9 mouse cellular contexts compared by ENCODE assay signal in genomic region chr5:64363859-64364406, GRCm38 (mm10).
A peak's percentile ranks its signal among the peaks of the same experiment; 100 is the strongest.
DNase-seq lines count a peak whose midpoint lies in the region; ATAC-seq and TF ChIP-seq lines count a peak whose summit lies in the region.
"Had no signal": no experiment of that assay in that cellular context is flagged by ENCODE, and none has a peak within 500 bp of the region (broad histone marks: within the 10 kb centered on the region; RNA-seq: fewer than 3 reads in every experiment).

No protein-coding gene starts in this region.

- DNase-seq in left cerebral cortex, adult 2 months (ENCODE audit: extremely low spot score in 1 of 2, low spot score in 2 of 2), result no peak
- no peak for DNase-seq in left cerebral cortex, adult 9 months (ENCODE audit: low spot score in 2 of 2)
- DNase-seq in forebrain, embryonic 10.5 days (ENCODE audit: extremely low spot score, low spot score), result no peak
- DNase-seq in limb, embryonic 10.5 days (ENCODE audit: low spot score), result no peak
- no peak for DNase-seq in right cerebral cortex, postnatal 4 days
- no peak for DNase-seq in lung, postnatal 10 days
- DNase-seq: kidney, adult 18-20 months had no signal

- H3K27me3 ChIP-seq in forebrain, embryonic 10.5 days (ENCODE audit: poor library complexity, severe bottlenecking), result no peaks in the 10 kb centered on the region
- no peaks in the 10 kb centered on the region for H3K27me3 ChIP-seq in limb, embryonic 10.5 days (ENCODE audit: low read depth, poor library complexity, severe bottlenecking)
- H3K27me3 ChIP-seq in stomach, embryonic 15.5 days (replicated peaks), result no peaks in the 10 kb centered on the region
- H3K27me3 ChIP-seq: lung, embryonic 15.5 days had no signal

- H3K9me3 ChIP-seq in forebrain, embryonic 10.5 days, result peaks cover 3% of the 10 kb centered on the region; the same call in 1 of the 2 replicates
- H3K9me3 ChIP-seq in limb, embryonic 10.5 days (replicated peaks), result no peaks in the 10 kb centered on the region
- H3K9me3 ChIP-seq in stomach, embryonic 15.5 days, result no peaks in the 10 kb centered on the region
- H3K9me3 ChIP-seq: lung, embryonic 15.5 days had no signal

- peak overlapping the region; percentile 78 for H3K27ac ChIP-seq in left cerebral cortex, adult 2 months
- H3K27ac ChIP-seq in forebrain, embryonic 10.5 days, result 0 out of 2 replicates have a peak overlapping the region, but pooled peaks have one; percentile 20
- 0 out of 2 replicates have a peak overlapping the region, but pooled peaks have one; percentile 11 for H3K27ac ChIP-seq in limb, embryonic 10.5 days
- H3K27ac ChIP-seq in stomach, embryonic 15.5 days, result peak overlapping the region; percentile 61
- H3K27ac ChIP-seq: lung, embryonic 15.5 days had no signal

- no peak overlapping the region for H3K4me3 ChIP-seq in left cerebral cortex, adult 2 months
- no peak overlapping the region for H3K4me3 ChIP-seq in forebrain, embryonic 10.5 days
- no peak overlapping the region for H3K4me3 ChIP-seq in limb, embryonic 10.5 days
- no peak overlapping the region for H3K4me3 ChIP-seq in stomach, embryonic 15.5 days (replicated peaks)
- H3K4me3 ChIP-seq: lung, embryonic 15.5 days had no signal

- H3K9ac ChIP-seq in stomach, embryonic 15.5 days, result no peak overlapping the region
- H3K9ac ChIP-seq: lung, embryonic 15.5 days had no signal

- intact Hi-C loops in left cerebral cortex, adult 2 months (cut with DNase I), result no loop called here

- peaks cover 50% of the 10 kb centered on the region for H3K4me1 ChIP-seq in forebrain, embryonic 10.5 days
- peaks cover 29% of the 10 kb centered on the region for H3K4me1 ChIP-seq in limb, embryonic 10.5 days
- H3K4me1 ChIP-seq in stomach, embryonic 15.5 days, result peaks cover 36% of the 10 kb centered on the region

- no peak for TF ChIP-seq CTCF in left cerebral cortex, adult 2 months (IDR thresholded peaks at IDR 0.05)

- no peak for ATAC-seq in stomach, embryonic 15.5 days (ENCODE audit: insufficient read depth, low FRiP score, low read depth)

- no peak overlapping the region for H3K4me2 ChIP-seq in stomach, embryonic 15.5 days
- H3K4me2 ChIP-seq: lung, embryonic 15.5 days had no signal

- WGBS in forebrain, embryonic 10.5 days, result 87% methylated on average over 5 of the region's 5 CpGs
- WGBS in limb, embryonic 10.5 days, result 77% methylated on average over 5 of the region's 5 CpGs
- WGBS in stomach, embryonic 15.5 days, result 50% methylated on average over 5 of the region's 5 CpGs

- no peaks in the 10 kb centered on the region for H3K36me3 ChIP-seq in forebrain, embryonic 10.5 days (replicated peaks)
- H3K36me3 ChIP-seq in limb, embryonic 10.5 days, result no peaks in the 10 kb centered on the region
- no peaks in the 10 kb centered on the region for H3K36me3 ChIP-seq in stomach, embryonic 15.5 days
- H3K36me3 ChIP-seq: lung, embryonic 15.5 days had no signal

Comparison
In these comparisons a context has a peak if more than half of its experiments do, and no peak if none do; other contexts are left out.
1. H3K27ac ChIP-seq: peak in every context shown above with its lines; median percentile 78 in left cerebral cortex, adult 2 months; 61 in stomach, embryonic 15.5 days; 20 in forebrain, embryonic 10.5 days; 11 in limb, embryonic 10.5 days.